Mouse (Mus musculus): ENCODE measurements at regions not wholly inside any gene's neighbourhood (a gene's known extent, or its start where the extent isn't known, plus 50 kb on each side); places are given as distances from the start of the nearest gene placed in this dataset.
"Not testable (repeated sequence)": the region's sequence is repeated elsewhere in the genome, so short reads cannot be mapped to it uniquely, and the experiment has no call there.

DNA sequence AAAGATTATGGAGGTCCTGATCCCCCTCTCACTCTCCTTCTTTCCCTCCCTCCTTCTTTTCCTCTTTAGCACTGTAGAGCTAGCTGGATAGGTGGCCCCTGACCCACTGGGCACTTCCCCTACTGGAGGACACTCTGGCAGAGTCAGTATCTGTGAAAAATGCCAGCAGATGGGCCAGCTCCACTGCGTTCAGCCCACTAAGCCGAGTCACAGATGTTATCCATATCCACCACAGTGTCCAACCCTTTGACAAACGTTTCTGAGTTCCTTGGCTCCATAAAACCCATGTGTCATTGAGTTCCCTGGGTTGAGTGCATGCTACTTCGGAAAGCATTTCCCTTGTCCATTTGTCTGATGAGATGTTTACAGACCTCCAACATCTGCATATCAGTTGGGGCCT is 149.9 kb downstream of the Lyplal1 start:
- Histone ChIP-seq H3K27me3 (ENCODE audit: control insufficient read depth, insufficient read depth, low read length) (no peaks in the 10 kb centered on the region), H3K4me2 (replicated peaks; ENCODE audit: low read depth, low read length) (no peak overlapping the region), H3K9ac (ENCODE audit: low read depth, low read length) (no peak overlapping the region), H3K4me3 (ENCODE audit: low read length) (no peak overlapping the region), H3K36me3 (ENCODE audit: control insufficient read depth, insufficient read depth, low read length) (no peaks in the 10 kb centered on the region), H3K9me3 (ENCODE audit: control insufficient read depth, low read length) (no peaks in the 10 kb centered on the region), H3K4me1 (ENCODE audit: control insufficient read depth, insufficient read depth, low read length) (peaks cover 13% of the 10 kb centered on the region; the same call in 1 of the 2 replicates), H3K27ac (ENCODE audit: low read depth, low read length) (no peak overlapping the region)
- WGBS = 57% methylated on average over 4 of the region's 4 CpGs
- ATAC-seq (ENCODE audit: low FRiP score, low TSS enrichment) = no peak

DNA sequence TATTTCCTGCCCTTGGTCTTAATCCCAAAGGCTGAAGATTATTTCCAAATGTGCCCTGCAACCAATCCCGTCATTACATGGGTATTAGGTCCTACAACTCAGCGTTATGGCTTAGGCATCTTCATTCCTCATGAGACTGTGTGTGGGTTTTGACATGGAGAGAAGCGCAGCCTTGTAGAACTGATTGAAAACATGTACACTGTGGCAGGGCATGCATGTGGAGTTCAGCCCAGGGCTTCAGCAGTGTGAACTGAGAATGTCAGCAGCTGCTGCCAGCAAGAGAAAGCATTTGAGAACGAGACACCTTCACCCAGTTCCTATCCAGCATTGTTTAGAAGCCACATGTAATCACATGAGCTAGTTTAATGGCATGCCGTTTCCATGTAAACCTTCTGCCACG is 149.3 kb downstream of the Lyplal1 start:
- Histone ChIP-seq H3K27me3 (ENCODE audit: control insufficient read depth, insufficient read depth, low read length) (no peaks in the 10 kb centered on the region), H3K4me2 (replicated peaks; ENCODE audit: low read depth, low read length) (no peak overlapping the region), H3K27ac (ENCODE audit: low read depth, low read length) (no peak overlapping the region), H3K9me3 (ENCODE audit: control insufficient read depth, low read length) (no peaks in the 10 kb centered on the region), H3K4me3 (ENCODE audit: low read length) (no peak overlapping the region), H3K9ac (ENCODE audit: low read depth, low read length) (no peak overlapping the region), H3K4me1 (ENCODE audit: control insufficient read depth, insufficient read depth, low read length) (peaks cover 13% of the 10 kb centered on the region; the same call in 1 of the 2 replicates), H3K36me3 (ENCODE audit: control insufficient read depth, insufficient read depth, low read length) (no peaks in the 10 kb centered on the region)
- WGBS = 76% methylated on average over 6 of the region's 6 CpGs
- no peak for ATAC-seq (ENCODE audit: low FRiP score, low TSS enrichment)

DNA sequence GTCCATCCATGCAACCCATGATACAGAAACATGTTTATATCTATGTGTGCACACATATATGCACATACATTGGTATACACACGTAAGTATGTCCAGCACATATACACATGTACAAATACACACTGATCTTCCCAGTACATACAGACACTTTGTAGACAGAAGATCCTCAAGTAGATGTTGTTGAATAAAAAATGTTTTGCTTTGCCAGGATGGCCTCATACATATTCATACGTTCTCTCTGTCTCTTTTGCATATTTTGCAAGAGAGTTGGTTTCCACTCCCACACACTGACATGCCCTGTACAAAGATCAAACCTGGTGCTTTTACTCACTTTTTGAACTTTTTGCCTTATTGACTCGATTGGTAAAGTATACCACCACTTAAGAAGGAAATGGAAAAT is 148.5 kb downstream of the Lyplal1 start:
- H3K4me2 ChIP-seq (replicated peaks; ENCODE audit: low read depth, low read length) = no peak overlapping the region
- H3K9ac ChIP-seq (ENCODE audit: low read depth, low read length) = no peak overlapping the region
- H3K9me3 ChIP-seq (ENCODE audit: control insufficient read depth, low read length) = no peaks in the 10 kb centered on the region
- H3K36me3 ChIP-seq (ENCODE audit: control insufficient read depth, insufficient read depth, low read length) = no peaks in the 10 kb centered on the region
- no peak overlapping the region for H3K4me3 ChIP-seq (ENCODE audit: low read length)
- 67% methylated on average over 3 of the region's 3 CpGs for WGBS
- peaks cover 13% of the 10 kb centered on the region; the same call in 1 of the 2 replicates for H3K4me1 ChIP-seq (ENCODE audit: control insufficient read depth, insufficient read depth, low read length)
- no peak for ATAC-seq (ENCODE audit: low FRiP score, low TSS enrichment)
- no peaks in the 10 kb centered on the region for H3K27me3 ChIP-seq (ENCODE audit: control insufficient read depth, insufficient read depth, low read length)
- no peak overlapping the region for H3K27ac ChIP-seq (ENCODE audit: low read depth, low read length)

DNA sequence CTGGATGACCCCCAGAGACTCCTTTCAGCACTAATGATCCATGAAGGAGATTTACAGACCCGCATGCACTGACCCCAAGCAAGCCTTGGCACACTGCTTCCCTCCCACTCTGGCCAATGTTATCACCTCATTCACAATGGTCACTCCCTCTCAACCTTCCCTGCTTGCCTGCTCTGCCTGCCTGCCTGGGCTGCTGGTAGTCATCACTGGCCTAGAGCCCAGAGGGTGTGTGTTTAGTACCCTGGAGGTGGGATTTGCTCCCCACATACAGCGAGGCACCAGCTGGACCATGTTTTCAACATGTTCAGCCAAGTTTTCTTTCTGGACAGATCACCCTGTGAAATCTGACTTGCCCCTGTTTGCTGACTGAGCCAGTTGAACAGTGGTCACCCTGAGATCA is 147.9 kb downstream of the Lyplal1 start:
- Histone ChIP-seq H3K4me1 (ENCODE audit: control insufficient read depth, insufficient read depth, low read length) (peaks cover 13% of the 10 kb centered on the region; the same call in 1 of the 2 replicates), H3K27me3 (ENCODE audit: control insufficient read depth, insufficient read depth, low read length) (no peaks in the 10 kb centered on the region), H3K9me3 (ENCODE audit: control insufficient read depth, low read length) (no peaks in the 10 kb centered on the region), H3K36me3 (ENCODE audit: control insufficient read depth, insufficient read depth, low read length) (no peaks in the 10 kb centered on the region), H3K4me3 (ENCODE audit: low read length) (no peak overlapping the region), H3K9ac (ENCODE audit: low read depth, low read length) (no peak overlapping the region), H3K27ac (ENCODE audit: low read depth, low read length) (no peak overlapping the region), H3K4me2 (replicated peaks; ENCODE audit: low read depth, low read length) (no peak overlapping the region)
- peak; percentile 96 for ATAC-seq (ENCODE audit: low FRiP score, low TSS enrichment)
- WGBS = 7% methylated on average over 2 of the region's 2 CpGs

DNA sequence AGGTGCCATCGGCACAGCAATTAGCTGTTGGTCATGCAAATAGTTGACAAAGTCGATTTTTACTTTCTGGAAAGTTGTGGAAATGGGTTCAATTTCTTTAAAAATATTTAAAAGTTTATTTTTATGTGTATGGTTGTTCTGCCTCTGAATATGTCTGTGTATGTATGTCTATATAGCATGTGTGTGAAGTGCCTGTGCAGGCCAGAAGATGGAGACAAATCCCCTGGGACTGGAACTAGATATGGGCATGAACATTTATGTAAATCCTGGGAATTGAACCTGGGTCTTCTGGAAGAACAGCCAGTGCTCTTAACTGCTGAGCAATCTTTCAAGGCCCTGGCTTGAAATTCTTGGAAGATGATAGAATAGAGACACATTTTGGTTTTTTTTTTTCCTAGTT is 140.0 kb downstream of the Lyplal1 start:
- H3K9me3 ChIP-seq (ENCODE audit: control insufficient read depth, low read length) = no peaks in the 10 kb centered on the region
- H3K9ac ChIP-seq (ENCODE audit: low read depth, low read length) = no peak overlapping the region
- no peak overlapping the region for H3K4me2 ChIP-seq (replicated peaks; ENCODE audit: low read depth, low read length)
- no peak overlapping the region for H3K27ac ChIP-seq (ENCODE audit: low read depth, low read length)
- no peak overlapping the region for H3K4me3 ChIP-seq (ENCODE audit: low read length)
- 90% methylated on average over 2 of the region's 2 CpGs for WGBS
- no peaks in the 10 kb centered on the region for H3K36me3 ChIP-seq (ENCODE audit: control insufficient read depth, insufficient read depth, low read length)
- no peak for ATAC-seq (ENCODE audit: low FRiP score, low TSS enrichment)
- H3K4me1 ChIP-seq (ENCODE audit: control insufficient read depth, insufficient read depth, low read length) = no peaks in the 10 kb centered on the region
- no peaks in the 10 kb centered on the region for H3K27me3 ChIP-seq (ENCODE audit: control insufficient read depth, insufficient read depth, low read length)

DNA sequence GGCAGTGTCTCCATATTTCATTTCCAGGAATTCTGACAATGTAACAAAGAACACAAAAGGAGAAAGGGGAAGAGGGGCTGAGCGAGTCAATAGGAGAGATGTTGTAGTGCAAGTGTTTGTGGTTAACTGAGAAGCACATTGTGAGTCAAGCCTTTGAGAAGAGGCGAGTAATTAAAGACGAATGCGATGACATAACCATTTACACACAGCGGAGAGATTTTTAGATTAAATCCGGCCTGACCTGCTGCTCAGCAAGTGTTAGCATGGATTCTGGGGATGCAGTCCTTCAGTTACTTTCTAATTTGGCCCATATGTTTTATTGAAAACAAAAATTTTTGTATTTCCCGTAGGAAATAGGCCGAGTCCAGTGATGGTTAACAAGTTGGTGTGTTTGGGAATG is 127.7 kb downstream of the Lyplal1 start:
- H3K4me2 ChIP-seq (replicated peaks; ENCODE audit: low read depth, low read length) = no peak overlapping the region
- no peaks in the 10 kb centered on the region for H3K4me1 ChIP-seq (ENCODE audit: control insufficient read depth, insufficient read depth, low read length)
- 87% methylated on average over 8 of the region's 8 CpGs for WGBS
- no peak overlapping the region for H3K4me3 ChIP-seq (ENCODE audit: low read length)
- H3K27me3 ChIP-seq (ENCODE audit: control insufficient read depth, insufficient read depth, low read length) = no peaks in the 10 kb centered on the region
- no peaks in the 10 kb centered on the region for H3K9me3 ChIP-seq (ENCODE audit: control insufficient read depth, low read length)
- no peak overlapping the region for H3K9ac ChIP-seq (ENCODE audit: low read depth, low read length)
- H3K36me3 ChIP-seq (ENCODE audit: control insufficient read depth, insufficient read depth, low read length) = no peaks in the 10 kb centered on the region
- no peak overlapping the region for H3K27ac ChIP-seq (ENCODE audit: low read depth, low read length)
- ATAC-seq (ENCODE audit: low FRiP score, low TSS enrichment) = no peak

DNA sequence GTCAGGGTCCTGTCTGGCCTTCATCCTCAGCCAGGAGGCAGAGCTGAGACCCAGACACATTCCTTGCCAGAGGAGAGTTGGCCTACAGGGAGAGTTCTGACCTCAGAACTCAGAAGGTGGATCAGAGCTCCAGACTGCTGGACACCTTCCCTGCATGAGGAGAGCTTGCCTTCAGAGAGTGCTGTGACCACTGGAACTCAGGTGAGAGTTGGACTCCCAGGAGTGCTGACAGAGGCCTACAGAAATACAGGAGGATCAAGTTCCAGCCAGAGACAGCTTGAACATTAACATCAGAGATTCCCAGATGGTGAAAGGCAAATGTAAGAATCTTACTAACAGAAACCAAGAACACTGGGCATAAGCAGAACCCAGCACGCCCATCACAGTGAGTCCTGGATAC is 117.0 kb downstream of the Lyplal1 start:
- not testable (repeated sequence) for H3K4me2 ChIP-seq (replicated peaks; ENCODE audit: low read depth, low read length); H3K36me3 ChIP-seq (ENCODE audit: control insufficient read depth, insufficient read depth, low read length); H3K4me3 ChIP-seq (ENCODE audit: low read length); H3K9me3 ChIP-seq (ENCODE audit: control insufficient read depth, low read length); H3K27me3 ChIP-seq (ENCODE audit: control insufficient read depth, insufficient read depth, low read length); H3K9ac ChIP-seq (ENCODE audit: low read depth, low read length); ATAC-seq (ENCODE audit: low FRiP score, low TSS enrichment); H3K27ac ChIP-seq (ENCODE audit: low read depth, low read length); H3K4me1 ChIP-seq (ENCODE audit: control insufficient read depth, insufficient read depth, low read length)
- 84% methylated on average over 1 of the region's 1 CpGs for WGBS

DNA sequence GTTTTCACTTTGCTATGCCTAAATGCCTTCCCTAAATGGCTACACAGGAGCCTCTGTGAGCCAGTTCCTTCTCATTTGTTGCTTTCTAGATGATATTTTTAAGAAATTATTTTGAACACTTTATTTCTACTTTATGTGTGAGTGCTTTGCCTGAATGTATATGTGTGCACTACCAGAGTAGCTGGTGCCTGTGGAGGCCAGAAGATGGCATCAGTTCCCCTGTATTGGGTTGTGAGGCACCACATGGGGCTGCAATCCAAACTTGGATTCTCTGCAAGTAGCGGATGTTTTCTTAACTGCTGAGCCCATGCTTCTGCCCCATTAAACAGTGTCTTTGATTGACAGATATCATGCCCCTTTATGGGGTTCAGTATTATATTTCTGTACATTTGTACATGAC is 103.7 kb downstream of the Lyplal1 start:
- Histone ChIP-seq H3K4me1 (ENCODE audit: control insufficient read depth, insufficient read depth, low read length) (no peaks in the 10 kb centered on the region), H3K27me3 (ENCODE audit: control insufficient read depth, insufficient read depth, low read length) (no peaks in the 10 kb centered on the region), H3K9me3 (ENCODE audit: control insufficient read depth, low read length) (no peaks in the 10 kb centered on the region), H3K36me3 (ENCODE audit: control insufficient read depth, insufficient read depth, low read length) (no peaks in the 10 kb centered on the region), H3K27ac (ENCODE audit: low read depth, low read length) (no peak overlapping the region), H3K9ac (ENCODE audit: low read depth, low read length) (no peak overlapping the region), H3K4me2 (replicated peaks; ENCODE audit: low read depth, low read length) (no peak overlapping the region), H3K4me3 (ENCODE audit: low read length) (no peak overlapping the region)
- WGBS = 61% methylated on average over 1 of the region's 1 CpGs
- ATAC-seq (ENCODE audit: low FRiP score, low TSS enrichment) = no peak

DNA sequence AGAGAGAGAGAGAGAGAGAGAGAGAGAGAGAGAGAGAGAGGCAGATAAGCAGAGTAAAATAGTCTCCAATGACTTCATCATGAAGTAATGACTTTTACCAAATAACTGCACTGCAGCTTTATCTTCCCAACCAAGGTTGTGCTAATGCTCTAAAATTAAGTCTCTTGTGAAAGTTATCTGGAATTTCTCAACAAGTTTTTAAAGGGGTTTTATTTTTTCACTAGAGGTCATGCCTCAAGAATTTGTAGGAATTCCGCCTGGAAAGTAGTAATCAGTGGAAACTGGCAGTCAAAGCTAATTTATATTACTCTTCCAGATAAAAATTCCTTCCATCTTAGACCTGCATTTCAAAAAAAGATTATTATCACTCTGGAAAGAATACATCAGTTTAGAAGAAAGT is 102.9 kb downstream of the Lyplal1 start:
- ATAC-seq (ENCODE audit: low FRiP score, low TSS enrichment) = no peak
- H3K27me3 ChIP-seq (ENCODE audit: control insufficient read depth, insufficient read depth, low read length) = no peaks in the 10 kb centered on the region
- H3K9ac ChIP-seq (ENCODE audit: low read depth, low read length) = no peak overlapping the region
- no peak overlapping the region for H3K27ac ChIP-seq (ENCODE audit: low read depth, low read length)
- no peaks in the 10 kb centered on the region for H3K4me1 ChIP-seq (ENCODE audit: control insufficient read depth, insufficient read depth, low read length)
- H3K36me3 ChIP-seq (ENCODE audit: control insufficient read depth, insufficient read depth, low read length) = no peaks in the 10 kb centered on the region
- no peaks in the 10 kb centered on the region for H3K9me3 ChIP-seq (ENCODE audit: control insufficient read depth, low read length)
- no peak overlapping the region for H3K4me3 ChIP-seq (ENCODE audit: low read length)
- 46% methylated on average over 1 of the region's 1 CpGs for WGBS
- H3K4me2 ChIP-seq (replicated peaks; ENCODE audit: low read depth, low read length) = no peak overlapping the region

Data from kidney, embryonic 14.5 days (tissue).